Comparison of ENCODE assay signal across 24 mouse cellular contexts in the genomic region with DNA sequence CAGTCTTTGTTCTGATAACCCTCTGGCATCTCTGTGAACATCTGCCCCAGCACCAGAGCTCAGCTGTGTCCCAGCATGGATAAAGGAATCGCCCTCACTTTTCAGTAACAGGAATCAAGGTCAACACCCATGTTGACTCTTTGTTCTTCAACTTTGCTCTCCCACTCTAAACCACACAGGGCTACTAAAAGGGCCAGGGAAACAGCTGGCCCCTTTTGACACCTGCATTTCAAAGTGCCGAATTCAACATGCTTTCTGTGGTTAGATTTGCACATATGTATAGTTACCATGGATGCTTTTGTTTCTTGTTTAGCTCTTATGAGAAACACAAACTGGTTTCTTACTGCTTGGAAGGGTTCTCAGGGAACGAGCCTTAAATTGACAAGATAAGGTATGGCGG. TPM values are rescaled to one million over a fixed set of nuclear protein-coding genes. Genes with fewer than 3 reads are reported as not detected.
DNase-seq lines count a peak whose midpoint lies in the region; ATAC-seq and TF ChIP-seq lines count a peak whose summit lies in the region.
"Had no signal": no experiment of that assay in that cellular context is flagged by ENCODE, and none has a peak within 500 bp of the region (broad histone marks: within the 10 kb centered on the region; RNA-seq: fewer than 3 reads in every experiment).

No protein-coding gene starts in this region.

- peaks cover 55% of the 10 kb centered on the region for H3K4me1 ChIP-seq in thymus, adult 2 months (replicated peaks; ENCODE audit: control insufficient read depth, insufficient read depth, low read length)
- H3K4me1 ChIP-seq: embryonic facial prominence, embryonic 12.5 days; embryonic facial prominence, embryonic 15.5 days; forebrain, embryonic 12.5 days; forebrain, embryonic 15.5 days; heart, embryonic 12.5 days; heart, embryonic 15.5 days; hindbrain, embryonic 12.5 days; hindbrain, embryonic 15.5 days had no signal

- no peak overlapping the region for H3K4me3 ChIP-seq in thymus, adult 2 months (ENCODE audit: control insufficient read depth, insufficient read depth, low read length)
- H3K4me3 ChIP-seq: embryonic facial prominence, embryonic 12.5 days; embryonic facial prominence, embryonic 15.5 days; forebrain, embryonic 12.5 days; forebrain, embryonic 15.5 days; heart, embryonic 12.5 days; heart, embryonic 15.5 days; hindbrain, embryonic 12.5 days; hindbrain, embryonic 15.5 days had no signal

- ATAC-seq in erythroid progenitor cell, adult 5-6 weeks (replicated peaks; ENCODE audit: low FRiP score, poor library complexity, severe bottlenecking): no peak
- ATAC-seq: forebrain, embryonic 15.5 days had no signal

- 6% methylated on average over 4 of the region's 4 CpGs for WGBS in thymus, adult 2 months

- no peaks in the 10 kb centered on the region for H3K36me3 ChIP-seq in thymus, adult 2 months (ENCODE audit: control insufficient read depth, insufficient read depth, low read length)
- H3K36me3 ChIP-seq: embryonic facial prominence, embryonic 12.5 days; embryonic facial prominence, embryonic 15.5 days; forebrain, embryonic 12.5 days; forebrain, embryonic 15.5 days; heart, embryonic 12.5 days; heart, embryonic 15.5 days; hindbrain, embryonic 12.5 days; hindbrain, embryonic 15.5 days had no signal

- H3K27me3 ChIP-seq in thymus, adult 2 months (ENCODE audit: control insufficient read depth, insufficient read depth, low read length): no peaks in the 10 kb centered on the region
- H3K27me3 ChIP-seq: embryonic facial prominence, embryonic 12.5 days; embryonic facial prominence, embryonic 15.5 days; forebrain, embryonic 12.5 days; forebrain, embryonic 15.5 days; heart, embryonic 12.5 days; heart, embryonic 15.5 days; hindbrain, embryonic 12.5 days; hindbrain, embryonic 15.5 days had no signal

- peak overlapping the region; percentile 97 for H3K27ac ChIP-seq in thymus, adult 2 months (ENCODE audit: control insufficient read depth, insufficient read depth, low read length)
- H3K27ac ChIP-seq: embryonic facial prominence, embryonic 12.5 days; embryonic facial prominence, embryonic 15.5 days; forebrain, embryonic 12.5 days; forebrain, embryonic 15.5 days; heart, embryonic 15.5 days; hindbrain, embryonic 12.5 days; hindbrain, embryonic 15.5 days had no signal

- peak; percentile 44 for DNase-seq in heart, adult 11 months
- DNase-seq in heart, postnatal 4 days: no peak
- DNase-seq in thymus, adult 2 months: peak; percentile 42
- DNase-seq in thymus, postnatal 14 days: peak; percentile 62
- DNase-seq in thymus, postnatal 4 days: peak; percentile 44
- no peak for DNase-seq in spleen, adult 12 weeks (ENCODE audit: low spot score)
- DNase-seq in right cerebral cortex, postnatal 14 days: no peak
- DNase-seq: adrenal gland, adult 2 months; adrenal gland, postnatal 14 days; cerebellum, adult 11 months; cerebellum, adult 9-11 months; cerebellum, postnatal 25 days; gastrocnemius, postnatal 10 days; gastrocnemius, postnatal 36 days; heart, postnatal 14 days had no signal

- TF ChIP-seq CTCF in thymus, adult 2 months (IDR thresholded peaks at IDR 0.05; ENCODE audit: borderline replicate concordance, control insufficient read depth, extremely low read depth, insufficient read depth, low read length, poor library complexity): no peak

- TF ChIP-seq POLR2A in thymus, adult 2 months (IDR thresholded peaks at IDR 0.05; ENCODE audit: control insufficient read depth, extremely low read depth, insufficient read depth, low read length, poor library complexity): no peak

RNA-seq across cellular contexts. Expression of a gene that starts 8.8 kb away (rescaled TPM):
- 100 to 1,000 TPM; 251 to 275 TPM for total RNA-seq in heart, postnatal 4 days (2021)
- 72.6 and 82.4 TPM in 2 replicates for polyA plus RNA-seq in thymus, adult 2 months (2012; rRNA removed)
- total RNA-seq in erythroid progenitor cell, adult 5-6 weeks (2015; ENCODE audit: low replicate concordance): 37.1 and 47.4 TPM in 2 replicates
- 12.6 and 32.0 TPM in 2 replicates for total RNA-seq in erythroid progenitor cell, adult 5-6 weeks (2017; ENCODE audit: low replicate concordance)

Comparison
In these comparisons a context has a peak if more than half of its experiments do, and no peak if none do; other contexts are left out.
1. DNase-seq: peak in heart, adult 11 months (single experiment), thymus, adult 2 months (single experiment), thymus, postnatal 14 days (single experiment) and thymus, postnatal 4 days (single experiment); none in heart, postnatal 4 days (single experiment), spleen, adult 12 weeks (single experiment) and right cerebral cortex, postnatal 14 days (single experiment).
2. RNA of a gene that starts 8.8 kb away (total RNA-seq): 251 to 275 TPM in heart, postnatal 4 days; 12.6 to 47.4 TPM in erythroid progenitor cell, adult 5-6 weeks; every median in the first group is over 4 times any median in the second.